Mouse (Mus musculus) hindbrain, embryonic 12.5 days (tissue): ENCODE measurements around the gene Iqch. TPM values are rescaled to one million over a fixed set of nuclear protein-coding genes. Genes with fewer than 3 reads are reported as not detected.

Experiments used
- ATAC-seq: fragments of 200-750 bp; cut with Nextera tagmentation; 2 replicates; pipeline ENCODE4 v1.8.0; 2017; ENCODE audit warnings: moderate TSS enrichment; ENCODE audit not compliant: low FRiP score
- H3K27ac ChIP-seq: fragments of 300-500 bp; sonication (generic); 2 replicates; pipeline ENCODE4 v1.5.1; 2016; ENCODE audit warnings: mild to moderate bottlenecking
- H3K27me3 ChIP-seq: fragments of 300-500 bp; sonication (generic); 2 replicates; pipeline ENCODE4 v1.6.1; 2016; ENCODE audit warnings: mild to moderate bottlenecking
- H3K36me3 ChIP-seq: fragments of 300-500 bp; sonication (generic); 2 replicates; pipeline ENCODE4 v1.6.1; 2016; ENCODE audit warnings: mild to moderate bottlenecking
- H3K4me1 ChIP-seq: fragments of 300-500 bp; sonication (generic); 2 replicates; pipeline ENCODE4 v1.6.1; 2016
- H3K4me2 ChIP-seq: fragments of 300-500 bp; sonication (generic); replicated peaks from 2 replicates; pipeline ENCODE4 v1.6.1; 2016; ENCODE audit warnings: mild to moderate bottlenecking
- H3K4me3 ChIP-seq: fragments of 300-500 bp; sonication (generic); 2 replicates; pipeline ENCODE4 v1.5.1; 2016; ENCODE audit warnings: mild to moderate bottlenecking
- H3K9ac ChIP-seq: fragments of 300-500 bp; sonication (generic); 2 replicates; pipeline ENCODE4 v1.6.1; 2016; ENCODE audit warnings: mild to moderate bottlenecking, moderate library complexity
- H3K9me3 ChIP-seq: fragments of 300-500 bp; sonication (generic); replicated peaks from 2 replicates; pipeline ENCODE4 v1.6.1; 2016; ENCODE audit warnings: mild to moderate bottlenecking
- WGBS: fragments of 180-500 bp; shearing (Covaris S2); methylation state at CpG from one replicate; pipeline ENCODE4 v1.1.7; 2016; 5-methylcytosine and 5-hydroxymethylcytosine counted together
- polyA plus RNA-seq: library from polyadenylated mRNA; unstranded; fragments of >200 nt; fragmentation: Nextera tagmentation; extraction: Ambion mirVana; gene quantifications from 2 replicates; pipeline ENCODE4 v1.2.1, GENCODE M21; 2016

The Iqch gene
- polyA plus RNA-seq, 1 experiment from 2014 or later, result 0.10 TPM

GRCm38 (mm10) chr9:63632924-63633323, 30.6 kb upstream of the Iqch start:
- H3K9ac ChIP-seq, result no peak overlapping the region
- 0 out of 2 replicates have a peak, but pooled peaks have one; percentile 35 for ATAC-seq
- H3K36me3 ChIP-seq, result peaks cover 32% of the 10 kb centered on the region
- H3K4me3 ChIP-seq, result no peak overlapping the region
- H3K4me1 ChIP-seq, result peaks cover 7% of the 10 kb centered on the region
- 39% methylated on average over 11 of the region's 11 CpGs for WGBS
- H3K4me2 ChIP-seq, result no peak overlapping the region
- H3K9me3 ChIP-seq, result no peaks in the 10 kb centered on the region
- no peaks in the 10 kb centered on the region for H3K27me3 ChIP-seq
- peak overlapping the region; percentile 52; the same call in 1 of the 2 replicates for H3K27ac ChIP-seq

GRCm38 (mm10) chr9:63632045-63632444, 29.8 kb upstream of the Iqch start:
- H3K9me3 ChIP-seq, result no peaks in the 10 kb centered on the region
- H3K4me2 ChIP-seq, result no peak overlapping the region
- no peaks in the 10 kb centered on the region for H3K27me3 ChIP-seq
- peaks cover 7% of the 10 kb centered on the region for H3K4me1 ChIP-seq
- H3K9ac ChIP-seq, result no peak overlapping the region
- no peak for ATAC-seq
- peaks cover 31% of the 10 kb centered on the region for H3K36me3 ChIP-seq
- H3K27ac ChIP-seq, result no peak overlapping the region
- 72% methylated on average over 4 of the region's 4 CpGs for WGBS
- H3K4me3 ChIP-seq, result no peak overlapping the region

GRCm38 (mm10) chr9:63625090-63625756, 22.9 kb upstream of the Iqch start:
- H3K36me3 ChIP-seq, result peaks cover 36% of the 10 kb centered on the region
- H3K4me3 ChIP-seq, result no peak overlapping the region
- H3K4me1 ChIP-seq, result peaks cover 11% of the 10 kb centered on the region
- no peaks in the 10 kb centered on the region for H3K27me3 ChIP-seq
- no peak overlapping the region for H3K4me2 ChIP-seq
- no peak overlapping the region for H3K9ac ChIP-seq
- WGBS, result 92% methylated on average over 9 of the region's 9 CpGs
- no peak overlapping the region for H3K27ac ChIP-seq
- no peaks in the 10 kb centered on the region for H3K9me3 ChIP-seq
- ATAC-seq, result no peak

- no peaks in the 10 kb centered on the region for H3K9me3 ChIP-seq
- H3K27ac ChIP-seq, result no peak overlapping the region
- no peak overlapping the region for H3K9ac ChIP-seq
- 87% methylated on average over 15 of the region's 15 CpGs for WGBS
- H3K4me2 ChIP-seq, result no peak overlapping the region
- no peak overlapping the region for H3K4me3 ChIP-seq
- H3K27me3 ChIP-seq, result no peaks in the 10 kb centered on the region
- H3K36me3 ChIP-seq, result peaks cover 37% of the 10 kb centered on the region
- H3K4me1 ChIP-seq, result peaks cover 11% of the 10 kb centered on the region
- no peak for ATAC-seq
Observed at GRCm38 (mm10) chr9:63623895-63624569, 21.7 kb upstream of the Iqch start.

GRCm38 (mm10) chr9:63617967-63618366, 15.7 kb upstream of the Iqch start:
- H3K27ac ChIP-seq, result no peak overlapping the region
- H3K36me3 ChIP-seq, result peaks cover 38% of the 10 kb centered on the region
- ATAC-seq, result no peak
- no peaks in the 10 kb centered on the region for H3K9me3 ChIP-seq
- H3K4me3 ChIP-seq, result no peak overlapping the region
- H3K27me3 ChIP-seq, result no peaks in the 10 kb centered on the region
- no peak overlapping the region for H3K9ac ChIP-seq
- 100% methylated on average over 2 of the region's 2 CpGs for WGBS
- H3K4me2 ChIP-seq, result no peak overlapping the region
- peaks cover 13% of the 10 kb centered on the region for H3K4me1 ChIP-seq

GRCm38 (mm10) chr9:63614018-63614985, 12.0 kb upstream of the Iqch start:
- Histone ChIP-seq H3K9ac (no peak overlapping the region), H3K4me1 (peaks cover 40% of the 10 kb centered on the region), H3K27me3 (no peaks in the 10 kb centered on the region), H3K27ac (no peak overlapping the region), H3K36me3 (peaks cover 22% of the 10 kb centered on the region), H3K4me3 (no peak overlapping the region), H3K4me2 (no peak overlapping the region), H3K9me3 (no peaks in the 10 kb centered on the region)
- ATAC-seq, result no peak
- WGBS, result 84% methylated on average over 11 of the region's 11 CpGs

- H3K4me3 ChIP-seq, result no peak overlapping the region
- 40% methylated on average over 1 of the region's 1 CpGs for WGBS
- 0 out of 2 replicates have a peak overlapping the region, but pooled peaks have one; percentile 50 for H3K9ac ChIP-seq
- peak; percentile 26; the same call in 1 of the 2 replicates for ATAC-seq
- H3K4me2 ChIP-seq, result no peak overlapping the region; the same call in 1 of the 2 replicates
- no peak overlapping the region for H3K27ac ChIP-seq
- H3K36me3 ChIP-seq, result peaks cover 17% of the 10 kb centered on the region
- H3K4me1 ChIP-seq, result peaks cover 41% of the 10 kb centered on the region
- no peaks in the 10 kb centered on the region for H3K9me3 ChIP-seq
- H3K27me3 ChIP-seq, result no peaks in the 10 kb centered on the region
Observed at GRCm38 (mm10) chr9:63613569-63613968, 11.3 kb upstream of the Iqch start.

GRCm38 (mm10) chr9:63612565-63613515, 10.5 kb upstream of the Iqch start:
- peaks cover 41% of the 10 kb centered on the region for H3K4me1 ChIP-seq

GRCm38 (mm10) chr9:63611967-63612366, 9.7 kb upstream of the Iqch start:
- 61% methylated on average over 5 of the region's 5 CpGs for WGBS
- no peak overlapping the region for H3K9ac ChIP-seq
- H3K4me1 ChIP-seq, result peaks cover 41% of the 10 kb centered on the region
- peaks cover 4% of the 10 kb centered on the region for H3K36me3 ChIP-seq
- H3K27me3 ChIP-seq, result no peaks in the 10 kb centered on the region
- ATAC-seq, result no peak
- no peak overlapping the region for H3K27ac ChIP-seq
- H3K4me3 ChIP-seq, result no peak overlapping the region
- H3K4me2 ChIP-seq, result no peak overlapping the region
- no peaks in the 10 kb centered on the region for H3K9me3 ChIP-seq

More at GRCm38 (mm10) chr9:63612565-63613515, 10.5 kb upstream of the Iqch start:
- Histone ChIP-seq H3K4me2 (peak overlapping the region; percentile 1; the same call in 1 of the 2 replicates), H3K36me3 (peaks cover 11% of the 10 kb centered on the region), H3K27ac (no peak overlapping the region), H3K4me3 (no peak overlapping the region), H3K9ac (0 out of 2 replicates have a peak overlapping the region, but pooled peaks have one; percentile 50), H3K27me3 (no peaks in the 10 kb centered on the region), H3K9me3 (no peaks in the 10 kb centered on the region)
- WGBS, result 45% methylated on average over 16 of the region's 16 CpGs
- peak; percentile 76 for ATAC-seq

- Histone ChIP-seq H3K36me3 (no peaks in the 10 kb centered on the region), H3K9ac (no peak overlapping the region), H3K4me1 (peaks cover 38% of the 10 kb centered on the region), H3K9me3 (no peaks in the 10 kb centered on the region), H3K4me2 (peak overlapping the region; percentile 23), H3K27me3 (no peaks in the 10 kb centered on the region), H3K4me3 (no peak overlapping the region), H3K27ac (peak overlapping the region; percentile 64; the same call in 1 of the 2 replicates)
- ATAC-seq, result no peak
- WGBS, result 13% methylated on average over 13 of the region's 13 CpGs
Observed at GRCm38 (mm10) chr9:63610841-63611366, 8.6 kb upstream of the Iqch start.

GRCm38 (mm10) chr9:63610231-63610630, 7.9 kb upstream of the Iqch start:
- Histone ChIP-seq H3K4me3 (no peak overlapping the region), H3K27ac (no peak overlapping the region), H3K27me3 (no peaks in the 10 kb centered on the region), H3K9me3 (no peaks in the 10 kb centered on the region), H3K9ac (no peak overlapping the region), H3K4me2 (no peak overlapping the region), H3K36me3 (no peaks in the 10 kb centered on the region), H3K4me1 (peaks cover 41% of the 10 kb centered on the region)
- ATAC-seq, result no peak
- WGBS, result 87% methylated on average over 6 of the region's 6 CpGs
